Mouse (Mus musculus): ENCODE data around the gene Smarca1. TPM values are rescaled to one million over a fixed set of nuclear protein-coding genes. Genes with fewer than 3 reads are reported as not detected.

Smarca1 gene
- total and polyA plus RNA-seq, 2 experiments from 2014 or later, result 5.0 to 10.4 TPM

DNA sequence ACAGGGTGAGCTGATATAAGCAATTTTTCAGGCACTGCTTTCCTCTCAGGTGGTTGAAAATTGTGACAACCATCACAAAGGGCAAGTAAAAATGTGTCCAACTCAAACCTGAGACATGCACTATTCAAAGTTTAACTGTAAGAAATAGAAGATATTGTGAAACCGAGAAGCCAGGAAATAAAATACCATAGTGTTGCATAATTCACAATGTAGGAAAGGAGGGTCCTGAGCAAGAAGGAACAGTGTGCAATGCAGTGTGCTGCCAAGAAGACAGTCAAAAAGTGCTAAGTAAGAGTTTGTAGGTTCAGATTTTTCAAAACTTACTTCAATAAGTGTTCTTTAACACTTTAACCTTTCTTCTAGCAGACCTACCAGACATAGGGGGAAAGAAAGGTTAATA is 128.3 kb downstream of the Smarca1 start:
- Histone ChIP-seq H3K27me3 (ENCODE audit: control insufficient read depth, insufficient read depth, low read length) (no peaks in the 10 kb centered on the region), H3K9me3 (replicated peaks; ENCODE audit: control insufficient read depth, low read length) (no peaks in the 10 kb centered on the region), H3K4me2 (ENCODE audit: low read depth, low read length) (no peak overlapping the region), H3K27ac (ENCODE audit: low read depth) (no peak overlapping the region), H3K4me3 (ENCODE audit: low read depth, low read length) (no peak overlapping the region), H3K36me3 (replicated peaks; ENCODE audit: control insufficient read depth, insufficient read depth, low read length) (no peaks in the 10 kb centered on the region), H3K4me1 (ENCODE audit: control insufficient read depth, insufficient read depth) (no peaks in the 10 kb centered on the region), H3K9ac (replicated peaks; ENCODE audit: low read depth, low read length) (no peak overlapping the region)
- TF ChIP-seq EP300 (IDR thresholded peaks at IDR 0.05; ENCODE audit: low read depth) (no peak), CTCF (IDR thresholded peaks at IDR 0.05; ENCODE audit: low read depth) (no peak)
- DNase-seq (ENCODE audit: low spot score), result no peak
- 61% methylated on average over 1 of the region's 1 CpGs for whole genome bisulfite sequencing
- no peak for ATAC-seq (ENCODE audit: insufficient read depth, low read depth)

DNA sequence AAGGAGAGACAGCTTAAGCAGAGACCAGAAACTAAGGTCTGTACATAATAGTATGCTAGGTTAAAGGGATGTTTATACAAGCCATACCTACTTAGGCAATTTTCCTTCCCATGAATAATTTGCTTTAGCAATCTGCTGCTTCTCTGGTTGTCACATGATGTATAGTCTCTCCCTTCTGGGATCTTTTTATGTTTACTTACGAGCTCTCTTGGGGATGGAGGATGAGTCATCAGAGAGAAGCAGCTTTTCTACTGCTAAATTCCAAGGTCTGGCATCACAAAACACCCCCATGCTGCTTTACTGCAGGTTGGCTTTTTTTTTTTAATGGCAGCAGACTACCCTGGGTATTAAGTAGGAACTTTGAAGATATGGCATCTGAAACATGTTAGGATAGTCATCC is 132.6 kb downstream of the Smarca1 start:
- Histone ChIP-seq H3K9ac (replicated peaks; ENCODE audit: low read depth, low read length) (no peak overlapping the region), H3K4me2 (ENCODE audit: low read depth, low read length) (no peak overlapping the region), H3K9me3 (replicated peaks; ENCODE audit: control insufficient read depth, low read length) (no peaks in the 10 kb centered on the region), H3K27ac (ENCODE audit: low read depth) (no peak overlapping the region), H3K36me3 (replicated peaks; ENCODE audit: control insufficient read depth, insufficient read depth, low read length) (no peaks in the 10 kb centered on the region), H3K4me3 (ENCODE audit: low read depth, low read length) (no peak overlapping the region), H3K4me1 (ENCODE audit: control insufficient read depth, insufficient read depth) (no peaks in the 10 kb centered on the region), H3K27me3 (ENCODE audit: control insufficient read depth, insufficient read depth, low read length) (no peaks in the 10 kb centered on the region)
- TF ChIP-seq EP300 (IDR thresholded peaks at IDR 0.05; ENCODE audit: low read depth) (no peak), CTCF (IDR thresholded peaks at IDR 0.05; ENCODE audit: low read depth) (no peak)
- ATAC-seq (ENCODE audit: insufficient read depth, low read depth), result no peak
- no peak for DNase-seq (ENCODE audit: low spot score)
- 16% methylated on average over 1 of the region's 1 CpGs for WGBS

Other genes starting within 250 kb of the Smarca1 start
- gene Ocrl, start 19.4 kb upstream of the Smarca1 start, total RNA-seq (2014; rRNA removed; ENCODE audit: low replicate concordance), result 9.0 and 16.5 TPM in 2 replicates
- 6.0 and 6.1 TPM in 2 replicates for gene Ocrl, start 19.4 kb upstream of the Smarca1 start, polyA plus RNA-seq (2015; fragmentation: Nextera tagmentation; extraction: Ambion mirVana)
- gene Apln, start 141.9 kb upstream of the Smarca1 start, total RNA-seq (2014; rRNA removed; ENCODE audit: low replicate concordance), result 15.0 and 18.6 TPM in 2 replicates
- gene Apln, start 141.9 kb upstream of the Smarca1 start, polyA plus RNA-seq (2015; fragmentation: Nextera tagmentation; extraction: Ambion mirVana), result 6.3 and 7.6 TPM in 2 replicates
- 1.9 TPM in 1 of 2 replicates, not detected in the other for gene Xpnpep2, start 215.8 kb upstream of the Smarca1 start, total RNA-seq (2014; rRNA removed; ENCODE audit: low replicate concordance)
- 0.58 and 0.66 TPM in 2 replicates for gene Xpnpep2, start 215.8 kb upstream of the Smarca1 start, polyA plus RNA-seq (2015; fragmentation: Nextera tagmentation; extraction: Ambion mirVana)